Mouse (Mus musculus) forebrain, embryonic 14.5 days (tissue): Measurements from ENCODE around the gene Irf8. TPM values are rescaled to one million over a fixed set of nuclear protein-coding genes. Genes with fewer than 3 reads are reported as not detected.

Experiments
- ATAC-seq: fragments of 200-750 bp; cut with Nextera tagmentation; 2 replicates; pipeline ENCODE4 v1.8.0; 2017; ENCODE audit warnings: mild to moderate bottlenecking, moderate library complexity
- DNase-seq: peaks from one replicate; pipeline ENCODE4 v3.0.0-alpha.2; 2015; ENCODE audit warnings: low spot score
- H3K27ac ChIP-seq: fragments of 300-500 bp; sonication (generic); 2 replicates; pipeline ENCODE4 v1.5.1; 2014; ENCODE audit warnings: low read depth, mild to moderate bottlenecking, control low read depth, low read length, moderate library complexity
- H3K27me3 ChIP-seq: fragments of 300-500 bp; sonication (generic); replicated peaks from 2 replicates; pipeline ENCODE4 v1.6.1; 2014; ENCODE audit warnings: low read length, control low read depth, mixed read lengths; ENCODE audit not compliant: control insufficient read depth, insufficient read depth
- H3K36me3 ChIP-seq: fragments of 300-500 bp; sonication (generic); 2 replicates; pipeline ENCODE4 v1.6.1; 2014; ENCODE audit warnings: low read length, control low read depth; ENCODE audit not compliant: control insufficient read depth, insufficient read depth
- H3K4me1 ChIP-seq: fragments of 300-500 bp; sonication (generic); 2 replicates; pipeline ENCODE4 v1.6.1; 2014; ENCODE audit warnings: antibody characterized with exemption, low read length, control low read depth; ENCODE audit not compliant: control insufficient read depth, insufficient read depth
- H3K4me2 ChIP-seq: fragments of 300-500 bp; sonication (generic); 2 replicates; pipeline ENCODE4 v1.6.1; 2014; ENCODE audit warnings: mild to moderate bottlenecking, control low read depth, low read length
- H3K4me3 ChIP-seq: fragments of 300-500 bp; sonication (generic); 2 replicates; pipeline ENCODE4 v1.5.1; 2014; ENCODE audit warnings: low read depth, low read length, control low read depth
- H3K9ac ChIP-seq: fragments of 300-500 bp; sonication (generic); 2 replicates; pipeline ENCODE4 v1.6.1; 2014; ENCODE audit warnings: mild to moderate bottlenecking, low read length, control low read depth, moderate library complexity
- H3K9me3 ChIP-seq: fragments of 300-500 bp; sonication (generic); replicated peaks from 2 replicates; pipeline ENCODE4 v1.6.1; 2016; ENCODE audit warnings: low read length, control low read depth, mixed read lengths; ENCODE audit not compliant: control insufficient read depth
- WGBS: fragments of 180-500 bp; shearing (Covaris S2); extraction: QIAGEN DNeasy Blood & Tissue Kit; methylation state at CpG from one replicate; pipeline ENCODE4 v1.1.7; 2014; 5-methylcytosine and 5-hydroxymethylcytosine counted together
- polyA plus RNA-seq: library from polyadenylated mRNA; unstranded; fragments of >200 nt; fragmentation: Nextera tagmentation; extraction: Ambion mirVana; gene quantifications from 2 replicates; pipeline ENCODE4 v1.2.1, GENCODE M21; 2014

Gene Irf8
- polyA plus RNA-seq, 1 experiment from 2014 or later = 4.1 TPM

DNA sequence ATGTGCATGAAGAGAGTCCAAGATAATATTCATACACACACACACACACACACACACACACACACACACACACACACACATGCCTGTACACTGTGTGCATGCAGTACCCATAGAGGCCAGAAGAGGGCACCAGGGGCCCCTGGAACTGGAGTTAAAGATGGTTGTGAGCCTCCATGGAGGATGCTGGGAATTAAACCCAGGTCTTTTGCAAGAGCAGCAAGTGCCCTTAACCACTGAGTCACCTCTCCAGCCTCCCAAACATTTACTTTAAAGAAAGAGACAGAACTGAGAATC lies 38.2 kb upstream of the Irf8 start:
- Histone ChIP-seq H3K4me2 (no peak overlapping the region), H3K4me3 (no peak overlapping the region), H3K9ac (no peak overlapping the region), H3K27me3 (no peaks in the 10 kb centered on the region), H3K4me1 (no peaks in the 10 kb centered on the region), H3K27ac (no peak overlapping the region), H3K36me3 (no peaks in the 10 kb centered on the region), H3K9me3 (no peaks in the 10 kb centered on the region)
- ATAC-seq (no peak), DNase-seq (no peak)

DNA sequence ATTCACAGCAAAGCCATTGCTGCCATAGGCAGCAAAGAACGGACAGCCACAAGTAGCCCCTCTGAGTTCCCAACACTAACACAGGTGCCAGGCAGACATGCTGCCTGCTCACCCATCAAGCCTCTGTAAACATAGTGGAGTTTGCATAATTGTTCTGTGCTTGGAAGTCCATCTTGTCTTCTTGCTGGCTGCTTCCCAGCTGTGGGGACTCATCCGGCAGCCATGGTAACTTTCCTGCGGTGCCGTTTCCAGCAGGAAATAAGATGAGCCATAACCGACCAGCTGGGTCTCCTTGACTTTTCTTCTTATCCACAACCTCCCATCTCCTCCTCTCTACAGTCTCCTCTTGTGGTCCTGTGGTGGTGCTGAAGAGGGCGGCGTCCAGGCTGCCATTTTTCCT lies 37.7 kb upstream of the Irf8 start:
- ATAC-seq (no peak), DNase-seq (no peak)
- no peaks in the 10 kb centered on the region for H3K9me3 ChIP-seq
- no peaks in the 10 kb centered on the region for H3K4me1 ChIP-seq
- H3K4me3 ChIP-seq = no peak overlapping the region
- no peaks in the 10 kb centered on the region for H3K36me3 ChIP-seq
- no peak overlapping the region for H3K4me2 ChIP-seq
- H3K9ac ChIP-seq = no peak overlapping the region
- no peak overlapping the region for H3K27ac ChIP-seq
- no peaks in the 10 kb centered on the region for H3K27me3 ChIP-seq
- 95% methylated on average over 7 of the region's 7 CpGs for WGBS

DNA sequence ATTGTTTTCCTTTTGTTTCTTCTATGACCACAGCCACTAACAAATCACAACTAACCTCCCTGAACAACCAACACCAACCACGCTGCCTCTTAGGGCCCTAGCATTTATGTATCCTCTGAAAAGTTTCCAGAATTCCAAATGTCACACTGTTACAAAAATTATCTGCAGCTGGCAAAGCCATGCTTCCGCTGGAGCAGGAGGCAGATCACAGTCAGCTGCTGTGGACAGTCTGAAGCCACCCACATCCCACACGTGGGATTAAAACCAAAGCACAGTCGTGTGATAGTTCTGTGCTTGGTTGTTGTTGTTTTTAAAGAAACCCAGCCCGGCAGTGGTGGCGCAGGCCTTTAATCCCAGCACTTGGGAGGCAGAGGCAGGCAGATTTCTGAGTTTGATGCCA lies 37.1 kb upstream of the Irf8 start:
- no peak for DNase-seq

DNA sequence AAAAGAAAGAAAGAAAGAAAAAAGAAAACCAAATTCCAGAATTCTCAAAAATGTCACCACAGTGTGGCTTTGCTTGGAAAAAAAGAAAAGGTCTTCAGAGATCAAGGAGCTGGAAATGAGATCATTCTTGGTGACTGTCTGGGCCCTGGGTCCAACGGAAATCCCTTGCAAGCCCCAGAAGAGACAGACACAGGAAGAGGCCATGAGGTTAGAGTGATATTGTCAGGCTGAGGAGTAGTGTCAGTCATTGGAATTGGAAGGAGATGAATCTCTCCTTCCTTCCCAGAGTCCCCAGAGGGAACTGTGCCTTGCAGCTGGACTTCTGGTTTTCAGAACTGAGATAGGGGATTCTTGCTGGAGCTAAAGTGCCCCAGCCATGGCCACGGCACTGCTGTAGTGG lies 36.6 kb upstream of the Irf8 start:
- 83% methylated on average over 2 of the region's 2 CpGs for WGBS
- no peaks in the 10 kb centered on the region for H3K27me3 ChIP-seq
- no peak overlapping the region for H3K4me3 ChIP-seq
- no peak for ATAC-seq
- H3K9ac ChIP-seq = no peak overlapping the region
- no peak overlapping the region for H3K4me2 ChIP-seq
- H3K4me1 ChIP-seq = no peaks in the 10 kb centered on the region
- DNase-seq = no peak
- H3K27ac ChIP-seq = no peak overlapping the region
- no peaks in the 10 kb centered on the region for H3K9me3 ChIP-seq
- H3K36me3 ChIP-seq = no peaks in the 10 kb centered on the region

More for the DNA sequence above, 37.1 kb upstream of the Irf8 start:
- Histone ChIP-seq H3K4me3 (no peak overlapping the region), H3K9me3 (no peaks in the 10 kb centered on the region), H3K27ac (no peak overlapping the region), H3K9ac (no peak overlapping the region), H3K27me3 (no peaks in the 10 kb centered on the region), H3K36me3 (no peaks in the 10 kb centered on the region), H3K4me1 (no peaks in the 10 kb centered on the region), H3K4me2 (no peak overlapping the region)
- ATAC-seq = no peak
- 87% methylated on average over 6 of the region's 6 CpGs for WGBS

DNA sequence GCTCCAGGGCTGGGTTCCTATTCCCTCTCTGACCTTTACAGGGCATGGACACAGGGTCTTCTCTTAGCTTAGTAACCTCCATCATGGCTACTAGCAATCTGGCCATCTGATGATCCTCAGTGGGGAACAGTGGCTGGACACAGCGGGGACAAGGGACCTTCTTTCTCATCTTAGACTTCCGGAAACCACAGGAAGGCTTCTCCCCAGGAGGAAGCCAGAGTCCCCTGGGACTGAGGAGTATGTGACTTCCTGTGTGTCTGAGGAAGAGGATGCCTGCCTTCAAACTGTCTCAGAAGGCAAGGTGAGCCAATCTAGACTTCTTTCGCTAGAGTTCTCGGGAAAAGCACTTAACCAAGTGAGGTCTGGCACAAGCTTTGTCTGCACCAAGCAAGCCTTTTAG lies 36.1 kb upstream of the Irf8 start:
- WGBS = 88% methylated on average over 4 of the region's 4 CpGs
- H3K4me1 ChIP-seq = no peaks in the 10 kb centered on the region
- no peaks in the 10 kb centered on the region for H3K36me3 ChIP-seq
- no peak overlapping the region for H3K9ac ChIP-seq
- H3K4me3 ChIP-seq = no peak overlapping the region
- H3K9me3 ChIP-seq = no peaks in the 10 kb centered on the region
- no peaks in the 10 kb centered on the region for H3K27me3 ChIP-seq
- no peak for DNase-seq
- no peak overlapping the region for H3K4me2 ChIP-seq
- no peak overlapping the region for H3K27ac ChIP-seq
- no peak for ATAC-seq

DNA sequence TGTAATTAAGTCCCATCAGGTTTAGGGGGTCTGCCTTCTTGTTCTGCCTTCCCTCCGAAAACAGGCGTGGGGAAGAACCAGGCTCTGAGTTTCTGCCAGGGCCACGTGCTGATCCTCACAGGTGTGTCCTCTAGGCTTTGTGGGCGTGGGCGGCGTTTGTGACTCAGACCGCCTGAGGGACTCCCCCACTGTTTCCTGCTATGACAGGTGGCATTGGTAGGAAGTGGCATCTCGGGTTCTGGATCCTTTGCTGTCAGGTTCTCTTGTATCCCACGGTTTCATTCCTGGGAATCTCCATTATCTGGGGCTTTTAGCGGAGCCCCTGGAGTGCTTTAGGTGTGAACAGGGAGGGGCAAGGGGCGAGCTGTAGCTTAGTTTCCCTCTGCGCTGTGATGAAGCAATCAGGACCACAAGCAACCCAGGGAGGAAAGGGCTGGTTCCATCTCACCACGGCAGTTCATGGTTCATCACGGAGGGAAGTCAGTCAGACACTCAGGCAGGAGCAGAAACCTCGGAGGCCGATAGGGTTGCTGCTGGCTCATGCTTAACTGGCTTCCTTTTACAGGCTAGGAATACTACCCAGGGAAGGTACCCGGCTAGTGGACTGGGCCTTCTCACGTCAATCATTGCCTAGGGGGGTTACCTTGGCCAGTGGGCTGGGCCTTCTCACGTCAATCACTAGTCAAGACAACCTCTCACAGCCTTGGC lies 34.2 kb upstream of the Irf8 start:
- no peak for DNase-seq
- no peaks in the 10 kb centered on the region for H3K4me1 ChIP-seq

DNA sequence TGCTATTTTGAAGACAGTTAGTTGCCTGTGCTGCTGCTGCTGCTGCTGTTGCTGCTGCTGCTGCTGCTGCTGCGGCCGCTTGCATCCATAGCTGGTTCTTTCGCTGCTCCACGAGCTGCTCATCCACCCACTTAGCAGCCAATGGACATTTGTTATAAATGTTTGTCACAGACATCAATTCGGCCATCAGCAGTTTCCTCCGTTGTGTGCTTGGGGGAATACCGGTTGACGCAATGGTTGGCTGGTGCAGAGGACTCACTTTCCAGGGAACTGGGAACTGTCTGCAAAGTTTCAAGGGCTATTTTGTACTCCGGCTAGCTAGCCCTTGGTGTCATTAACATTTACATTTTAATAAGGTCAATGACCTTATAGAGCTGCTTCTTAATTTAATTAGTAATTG lies 32.0 kb upstream of the Irf8 start:
- ATAC-seq = no peak
- 85% methylated on average over 9 of the region's 9 CpGs for WGBS
- H3K9ac ChIP-seq = no peak overlapping the region

More for the DNA sequence above, 34.2 kb upstream of the Irf8 start:
- Histone ChIP-seq H3K36me3 (no peaks in the 10 kb centered on the region), H3K9me3 (no peaks in the 10 kb centered on the region), H3K4me3 (no peak overlapping the region), H3K9ac (no peak overlapping the region), H3K4me2 (no peak overlapping the region), H3K27ac (no peak overlapping the region), H3K27me3 (no peaks in the 10 kb centered on the region)
- ATAC-seq = no peak
- WGBS = 73% methylated on average over 19 of the region's 19 CpGs

DNA sequence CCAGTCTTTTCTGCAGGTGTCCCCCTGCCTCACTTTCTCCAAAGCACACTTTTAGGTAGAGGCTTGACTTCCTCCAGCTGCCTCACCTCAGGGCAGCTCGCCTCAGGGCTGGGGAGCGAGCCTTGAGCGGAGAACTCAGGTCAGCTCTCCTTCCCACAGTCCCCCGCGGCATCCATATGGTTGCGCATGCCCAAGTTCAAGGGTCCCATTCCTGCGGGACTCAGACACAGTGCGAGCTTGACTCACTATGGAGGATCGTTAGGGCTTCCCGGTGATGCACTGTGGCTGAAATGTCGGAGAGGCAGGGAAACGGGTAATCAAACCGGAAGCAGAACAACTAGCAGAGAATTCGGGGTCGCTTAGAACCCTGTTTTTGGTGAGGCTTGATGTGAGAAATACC lies 31.0 kb upstream of the Irf8 start:
- Histone ChIP-seq H3K27ac (no peak overlapping the region), H3K27me3 (no peaks in the 10 kb centered on the region), H3K9ac (no peak overlapping the region), H3K4me2 (no peak overlapping the region), H3K4me3 (no peak overlapping the region), H3K9me3 (no peaks in the 10 kb centered on the region), H3K36me3 (no peaks in the 10 kb centered on the region), H3K4me1 (no peaks in the 10 kb centered on the region)
- no peak for ATAC-seq
- 82% methylated on average over 15 of the region's 15 CpGs for WGBS
- DNase-seq = no peak

More for the DNA sequence above, 32.0 kb upstream of the Irf8 start:
- H3K27me3 ChIP-seq = no peaks in the 10 kb centered on the region
- H3K4me3 ChIP-seq = no peak overlapping the region
- no peaks in the 10 kb centered on the region for H3K4me1 ChIP-seq
- H3K9me3 ChIP-seq = no peaks in the 10 kb centered on the region
- no peak for DNase-seq
- no peaks in the 10 kb centered on the region for H3K36me3 ChIP-seq
- H3K27ac ChIP-seq = no peak overlapping the region
- H3K4me2 ChIP-seq = no peak overlapping the region

DNA sequence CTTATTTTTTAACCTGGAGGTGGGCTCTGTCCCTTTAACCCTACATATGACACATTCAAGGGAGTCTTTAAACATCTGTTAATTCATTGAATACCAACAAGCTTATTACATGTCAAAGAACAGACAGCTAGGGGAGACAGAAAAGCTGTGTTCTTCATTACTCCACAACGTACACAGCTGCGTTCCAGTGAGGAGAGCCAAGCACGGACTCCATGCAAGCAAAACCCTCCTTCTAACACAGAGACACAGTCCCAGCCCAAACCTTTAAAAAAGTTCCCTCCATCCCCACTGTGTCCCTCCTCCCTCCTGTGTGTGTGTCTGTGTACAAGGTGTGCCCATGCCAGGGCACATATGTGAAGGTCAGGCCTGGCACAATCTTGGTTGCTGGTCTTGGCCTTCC lies 30.0 kb upstream of the Irf8 start:
- H3K9me3 ChIP-seq = no peaks in the 10 kb centered on the region
- no peaks in the 10 kb centered on the region for H3K4me1 ChIP-seq
- H3K4me2 ChIP-seq = no peak overlapping the region
- H3K9ac ChIP-seq = no peak overlapping the region
- H3K4me3 ChIP-seq = no peak overlapping the region
- no peaks in the 10 kb centered on the region for H3K36me3 ChIP-seq
- DNase-seq (no peak), ATAC-seq (no peak)
- WGBS = 85% methylated on average over 3 of the region's 3 CpGs
- H3K27ac ChIP-seq = no peak overlapping the region
- H3K27me3 ChIP-seq = no peaks in the 10 kb centered on the region
